Mouse (Mus musculus): ENCODE results near the gene Rpl3. TPM values are rescaled to one million over a fixed set of nuclear protein-coding genes. Genes with fewer than 3 reads are reported as not detected.

The Rpl3 gene
- polyA plus RNA-seq, 1 experiment from 2014 or later, result 1,042 TPM

GRCm38 (mm10) chr15:80079129-80079668 is 12.5 kb downstream of the Rpl3 start:
- no peak overlapping the region for H3K4me3 ChIP-seq (ENCODE audit: low read depth, low read length)
- no peaks in the 10 kb centered on the region for H3K27me3 ChIP-seq (ENCODE audit: control insufficient read depth, insufficient read depth, low read length)
- ATAC-seq (replicated peaks; ENCODE audit: low FRiP score) (no peak), DNase-seq (ENCODE audit: low spot score) (no peak)
- H3K9me3 ChIP-seq (ENCODE audit: control insufficient read depth, low read length), result no peaks in the 10 kb centered on the region
- no peak overlapping the region for H3K4me2 ChIP-seq (ENCODE audit: low read depth, low read length, severe bottlenecking)
- no peak overlapping the region for H3K27ac ChIP-seq (ENCODE audit: low read depth, low read length)
- peaks cover 26% of the 10 kb centered on the region for H3K36me3 ChIP-seq (ENCODE audit: control insufficient read depth, insufficient read depth, low read length)
- 88% methylated on average over 5 of the region's 5 CpGs for WGBS
- H3K4me1 ChIP-seq (replicated peaks; ENCODE audit: control insufficient read depth, insufficient read depth, low read length), result peaks cover 13% of the 10 kb centered on the region
- H3K9ac ChIP-seq (ENCODE audit: low read length), result no peak overlapping the region; the same call in 1 of the 2 replicates

GRCm38 (mm10) chr15:80078058-80078814 is 13.4 kb downstream of the Rpl3 start:
- no peak for DNase-seq (ENCODE audit: low spot score)
- WGBS, result 80% methylated on average over 11 of the region's 11 CpGs
- Histone ChIP-seq H3K4me2 (ENCODE audit: low read depth, low read length, severe bottlenecking) (no peak overlapping the region), H3K9ac (ENCODE audit: low read length) (no peak overlapping the region), H3K4me3 (ENCODE audit: low read depth, low read length) (no peak overlapping the region), H3K27me3 (ENCODE audit: control insufficient read depth, insufficient read depth, low read length) (no peaks in the 10 kb centered on the region), H3K36me3 (ENCODE audit: control insufficient read depth, insufficient read depth, low read length) (peaks cover 26% of the 10 kb centered on the region), H3K9me3 (ENCODE audit: control insufficient read depth, low read length) (no peaks in the 10 kb centered on the region), H3K27ac (ENCODE audit: low read depth, low read length) (no peak overlapping the region), H3K4me1 (replicated peaks; ENCODE audit: control insufficient read depth, insufficient read depth, low read length) (peaks cover 13% of the 10 kb centered on the region)
- ATAC-seq (replicated peaks; ENCODE audit: low FRiP score), result no peak

GRCm38 (mm10) chr15:80076338-80077136 is 15.1 kb downstream of the Rpl3 start:
- Histone ChIP-seq H3K36me3 (ENCODE audit: control insufficient read depth, insufficient read depth, low read length) (peaks cover 26% of the 10 kb centered on the region), H3K4me1 (replicated peaks; ENCODE audit: control insufficient read depth, insufficient read depth, low read length) (peaks cover 8% of the 10 kb centered on the region; the same call in 1 of the 2 replicates), H3K27me3 (ENCODE audit: control insufficient read depth, insufficient read depth, low read length) (no peaks in the 10 kb centered on the region), H3K4me2 (ENCODE audit: low read depth, low read length, severe bottlenecking) (no peak overlapping the region), H3K27ac (ENCODE audit: low read depth, low read length) (0 out of 2 replicates have a peak overlapping the region, but pooled peaks have one; percentile 31), H3K9me3 (ENCODE audit: control insufficient read depth, low read length) (no peaks in the 10 kb centered on the region), H3K9ac (ENCODE audit: low read length) (no peak overlapping the region), H3K4me3 (ENCODE audit: low read depth, low read length) (no peak overlapping the region)
- ATAC-seq (replicated peaks; ENCODE audit: low FRiP score), result peak; percentile 42
- 1% methylated on average over 2 of the region's 2 CpGs for WGBS
- DNase-seq (ENCODE audit: low spot score), result peak; percentile 89

GRCm38 (mm10) chr15:80075733-80076337 is 15.8 kb downstream of the Rpl3 start:
- H3K4me3 ChIP-seq (ENCODE audit: low read depth, low read length), result no peak overlapping the region
- 0 out of 2 replicates have a peak overlapping the region, but pooled peaks have one; percentile 31 for H3K27ac ChIP-seq (ENCODE audit: low read depth, low read length)
- no peaks in the 10 kb centered on the region for H3K27me3 ChIP-seq (ENCODE audit: control insufficient read depth, insufficient read depth, low read length)
- no peak overlapping the region for H3K4me2 ChIP-seq (ENCODE audit: low read depth, low read length, severe bottlenecking)
- H3K36me3 ChIP-seq (ENCODE audit: control insufficient read depth, insufficient read depth, low read length), result peaks cover 21% of the 10 kb centered on the region
- WGBS, result 30% methylated on average over 5 of the region's 5 CpGs
- peaks cover 3% of the 10 kb centered on the region; the same call in 1 of the 2 replicates for H3K4me1 ChIP-seq (replicated peaks; ENCODE audit: control insufficient read depth, insufficient read depth, low read length)
- H3K9me3 ChIP-seq (ENCODE audit: control insufficient read depth, low read length), result no peaks in the 10 kb centered on the region
- DNase-seq (ENCODE audit: low spot score) (no peak), ATAC-seq (replicated peaks; ENCODE audit: low FRiP score) (0 out of 2 replicates have a peak, but pooled peaks have one; percentile 16)
- no peak overlapping the region for H3K9ac ChIP-seq (ENCODE audit: low read length)

GRCm38 (mm10) chr15:80075374-80075694 is 16.3 kb downstream of the Rpl3 start:
- Histone ChIP-seq H3K36me3 (ENCODE audit: control insufficient read depth, insufficient read depth, low read length) (peaks cover 17% of the 10 kb centered on the region), H3K27ac (ENCODE audit: low read depth, low read length) (no peak overlapping the region), H3K9ac (ENCODE audit: low read length) (no peak overlapping the region), H3K4me1 (replicated peaks; ENCODE audit: control insufficient read depth, insufficient read depth, low read length) (peaks cover 2% of the 10 kb centered on the region; the same call in 1 of the 2 replicates), H3K4me3 (ENCODE audit: low read depth, low read length) (no peak overlapping the region), H3K4me2 (ENCODE audit: low read depth, low read length, severe bottlenecking) (no peak overlapping the region), H3K27me3 (ENCODE audit: control insufficient read depth, insufficient read depth, low read length) (no peaks in the 10 kb centered on the region), H3K9me3 (ENCODE audit: control insufficient read depth, low read length) (no peaks in the 10 kb centered on the region)
- no peak for ATAC-seq (replicated peaks; ENCODE audit: low FRiP score)
- DNase-seq (ENCODE audit: low spot score), result no peak
- 54% methylated on average over 3 of the region's 3 CpGs for WGBS

- no peak overlapping the region for H3K4me2 ChIP-seq (ENCODE audit: low read depth, low read length, severe bottlenecking)
- ATAC-seq (replicated peaks; ENCODE audit: low FRiP score) (no peak), DNase-seq (ENCODE audit: low spot score) (no peak)
- 83% methylated on average over 6 of the region's 6 CpGs for WGBS
- H3K4me3 ChIP-seq (ENCODE audit: low read depth, low read length), result no peak overlapping the region
- no peaks in the 10 kb centered on the region for H3K27me3 ChIP-seq (ENCODE audit: control insufficient read depth, insufficient read depth, low read length)
- H3K9ac ChIP-seq (ENCODE audit: low read length), result no peak overlapping the region
- peaks cover 13% of the 10 kb centered on the region for H3K36me3 ChIP-seq (ENCODE audit: control insufficient read depth, insufficient read depth, low read length)
- no peaks in the 10 kb centered on the region; the same call in 1 of the 2 replicates for H3K4me1 ChIP-seq (replicated peaks; ENCODE audit: control insufficient read depth, insufficient read depth, low read length)
- H3K9me3 ChIP-seq (ENCODE audit: control insufficient read depth, low read length), result no peaks in the 10 kb centered on the region
- peak overlapping the region; percentile 21; the same call in 1 of the 2 replicates for H3K27ac ChIP-seq (ENCODE audit: low read depth, low read length)
Observed at GRCm38 (mm10) chr15:80074663-80075373, 16.9 kb downstream of the Rpl3 start.

GRCm38 (mm10) chr15:80073256-80073621 is 18.4 kb downstream of the Rpl3 start:
- no peak overlapping the region for H3K4me2 ChIP-seq (ENCODE audit: low read depth, low read length, severe bottlenecking)
- H3K27ac ChIP-seq (ENCODE audit: low read depth, low read length), result no peak overlapping the region
- no peak overlapping the region for H3K9ac ChIP-seq (ENCODE audit: low read length)
- peaks cover 7% of the 10 kb centered on the region; the same call in 1 of the 2 replicates for H3K36me3 ChIP-seq (ENCODE audit: control insufficient read depth, insufficient read depth, low read length)
- H3K9me3 ChIP-seq (ENCODE audit: control insufficient read depth, low read length), result no peaks in the 10 kb centered on the region
- no peaks in the 10 kb centered on the region for H3K27me3 ChIP-seq (ENCODE audit: control insufficient read depth, insufficient read depth, low read length)
- no peak overlapping the region for H3K4me3 ChIP-seq (ENCODE audit: low read depth, low read length)
- ATAC-seq (replicated peaks; ENCODE audit: low FRiP score), result no peak
- H3K4me1 ChIP-seq (replicated peaks; ENCODE audit: control insufficient read depth, insufficient read depth, low read length), result no peaks in the 10 kb centered on the region; the same call in 1 of the 2 replicates
- DNase-seq (ENCODE audit: low spot score), result no peak
- whole genome bisulfite sequencing, result 96% methylated on average over 1 of the region's 1 CpGs

Data from forebrain, embryonic 11.5 days (tissue).